8 mouse cellular contexts compared by ENCODE assay signal in the genomic region with DNA sequence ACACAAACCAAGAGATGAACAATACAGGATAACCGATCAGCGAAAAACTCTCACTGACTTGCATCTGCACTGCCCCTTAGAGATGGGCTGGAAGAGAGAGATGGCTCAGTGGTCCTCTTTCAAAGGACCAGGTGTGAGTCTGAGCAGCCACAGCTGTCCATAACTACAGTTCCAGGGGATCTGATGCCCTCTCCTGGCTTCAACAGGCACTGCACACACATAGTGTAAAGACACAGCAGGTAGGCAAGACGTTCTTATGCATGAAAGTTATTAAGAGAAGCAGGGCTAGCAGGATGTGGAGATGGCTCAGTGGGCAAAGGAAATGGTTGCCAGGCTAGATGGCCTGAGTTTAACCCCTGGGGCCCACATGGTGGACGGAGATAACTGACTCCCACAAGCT. TPM values are rescaled to one million over a fixed set of nuclear protein-coding genes. Genes with fewer than 3 reads are reported as not detected.
DNase-seq lines count a peak whose midpoint lies in the region; ATAC-seq and TF ChIP-seq lines count a peak whose summit lies in the region.

No protein-coding gene starts in this region.

- H3K27ac ChIP-seq in left cerebral cortex, adult 2 months, result no peak overlapping the region
- H3K27ac ChIP-seq in neural tube, embryonic 15.5 days (replicated peaks), result peak overlapping the region; percentile 75

- ATAC-seq in Patski, result no peak
- ATAC-seq in granulocyte monocyte progenitor cell, adult 5-6 weeks (replicated peaks; ENCODE audit: poor library complexity, severe bottlenecking), result peak; percentile 48
- ATAC-seq in neural tube, embryonic 15.5 days (ENCODE audit: low FRiP score), result no peak

- H3K9me3 ChIP-seq in neural tube, embryonic 15.5 days (replicated peaks), result no peaks in the 10 kb centered on the region

- H3K27me3 ChIP-seq in Patski, result no peaks in the 10 kb centered on the region
- H3K27me3 ChIP-seq in neural tube, embryonic 15.5 days (replicated peaks), result no peaks in the 10 kb centered on the region

- no peak overlapping the region for H3K4me2 ChIP-seq in neural tube, embryonic 15.5 days

- in situ Hi-C loops in Patski (cut with MboI; ENCODE audit: low pct_unique_long_range_greater_than_20kb), result no loop called here

- no peak for DNase-seq in left cerebral cortex, adult 2 months (ENCODE audit: extremely low spot score in 1 of 2, low spot score in 2 of 2)
- no peak for DNase-seq in left cerebral cortex, adult 8-10 months (ENCODE audit: low spot score in 2 of 2)
- DNase-seq in Patski (ENCODE audit: low read depth, low spot score), result no peak
- no peak for DNase-seq in cerebellum, adult 8-10 months
- no peak for DNase-seq in gastrocnemius, adult 18-20 months (ENCODE audit: low spot score)
- no peak for DNase-seq in kidney, adult 18-20 months

- no peak overlapping the region for H3K9ac ChIP-seq in neural tube, embryonic 15.5 days (replicated peaks)

- no peak overlapping the region for H3K4me3 ChIP-seq in left cerebral cortex, adult 2 months
- no peak overlapping the region for H3K4me3 ChIP-seq in neural tube, embryonic 15.5 days (replicated peaks)

- WGBS in neural tube, embryonic 15.5 days, result 87% methylated on average over 4 of the region's 4 CpGs

- peaks cover 33% of the 10 kb centered on the region for H3K4me1 ChIP-seq in neural tube, embryonic 15.5 days

- intact Hi-C loops in left cerebral cortex, adult 2 months (cut with DNase I), result no loop called here

- CTCF ChIA-PET in Patski (lab: Charles Lee), result interaction anchor here (2.0 kb wide), 1 partner anchor 13 kb away, joined by 5 read pairs; no protein-coding TSS in a partner anchor

- peak; percentile 44 for TF ChIP-seq CTCF in left cerebral cortex, adult 2 months (IDR thresholded peaks at IDR 0.05)
- peak; percentile 62 for TF ChIP-seq CTCF in Patski (IDR thresholded peaks at IDR 0.05)

- H3K36me3 ChIP-seq in neural tube, embryonic 15.5 days, result no peaks in the 10 kb centered on the region

- POLR2A ChIA-PET in Patski (lab: Charles Lee), result no interaction called here

RNA-seq across cellular contexts. Expression of a gene that starts 13.6 kb away (rescaled TPM):
- total RNA-seq in left cerebral cortex, adult 2 months (2021), result 10 to 100 TPM; 40.4 to 46.1 TPM
- total RNA-seq in left cerebral cortex, adult 8-10 months (2022), result 10 to 100 TPM; 39.6 to 43.1 (median 42.7) TPM
- 29.3 TPM for polyA plus RNA-seq in Patski (2021)
- 18.2 and 19.0 TPM in 2 replicates for total RNA-seq in granulocyte monocyte progenitor cell, adult 5-6 weeks (2014; fragmentation: Nextera tagmentation)
- 6.1 TPM in 2 replicates for total RNA-seq in granulocyte monocyte progenitor cell, adult 5-6 weeks (2017)
- polyA plus RNA-seq in neural tube, embryonic 15.5 days (2015; fragmentation: Nextera tagmentation; extraction: Ambion mirVana), result 4.8 and 6.0 TPM in 2 replicates
- total RNA-seq in gastrocnemius, adult 18-20 months (2021), result 10 to 100 TPM; 14.5 to 16.4 TPM
